Mouse (Mus musculus): Measurements from ENCODE around the gene Pabpc1l. TPM values are rescaled to one million over a fixed set of nuclear protein-coding genes. Genes with fewer than 3 reads are reported as not detected.

The Pabpc1l gene
- polyA plus RNA-seq (2012; ENCODE audit: low replicate concordance): not detected in 2 replicates

GRCm38 (mm10) chr2:164025150-164025549 lies at the start of gene Pabpc1l:
TSS of gene Pabpc1l (plus strand) at chr2:164025450.

DNA sequence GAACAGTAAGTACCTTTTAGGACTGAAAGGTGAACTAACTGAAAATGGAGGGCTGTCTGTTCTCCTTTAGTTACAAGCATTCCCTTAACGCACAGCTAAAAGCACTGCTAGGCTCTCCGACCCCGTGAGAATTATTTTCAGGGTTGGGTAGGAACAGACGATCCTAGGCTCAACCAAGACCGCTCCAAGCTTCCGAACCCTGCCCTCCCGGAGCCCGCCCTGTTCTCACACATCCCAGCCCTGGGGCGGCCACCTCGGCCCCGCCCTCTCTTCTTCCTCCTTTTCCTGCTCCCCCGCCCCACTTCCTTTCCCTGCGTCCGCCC lies 30.6 kb upstream of the Pabpc1l start, which contains the start of gene Ywhab:
Gene Ywhab (plus strand): TSS at position 307 of the 323 bp plus-strand sequence.

DNA sequence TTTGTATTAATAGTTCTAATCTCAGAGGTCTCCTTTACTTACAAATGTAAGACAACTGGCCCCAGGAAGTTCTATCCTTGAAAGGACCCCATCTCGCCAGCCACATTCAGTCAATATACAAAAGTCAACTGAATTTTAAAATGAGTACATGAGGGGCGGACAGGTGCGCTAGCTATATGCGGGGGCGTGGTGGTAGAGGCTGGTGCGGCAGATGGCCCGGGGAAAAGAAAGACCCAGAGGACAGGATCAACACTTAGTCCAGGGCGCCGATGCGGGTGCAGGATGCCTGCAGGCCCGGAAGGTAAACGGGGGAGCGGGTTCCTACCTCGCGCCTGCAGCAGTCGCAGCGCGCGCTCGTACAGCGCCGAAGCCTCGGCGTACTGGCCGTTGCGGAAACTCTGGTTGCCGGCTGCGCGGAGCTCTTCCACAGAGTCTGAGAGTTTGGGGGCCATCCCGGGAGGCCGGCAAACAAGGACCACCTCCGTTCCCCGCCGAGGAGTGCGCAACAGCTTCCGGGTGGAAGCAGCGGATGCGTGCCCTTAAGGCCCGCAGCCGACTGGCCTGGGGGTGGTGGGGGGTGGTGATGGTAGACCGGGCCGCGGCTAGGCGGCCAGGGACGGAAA lies 45.0 kb downstream of the Pabpc1l start, which contains the start of gene Stk4:
Gene Stk4 (plus strand): TSS at position 181 of the 623 bp plus-strand sequence.

DNA sequence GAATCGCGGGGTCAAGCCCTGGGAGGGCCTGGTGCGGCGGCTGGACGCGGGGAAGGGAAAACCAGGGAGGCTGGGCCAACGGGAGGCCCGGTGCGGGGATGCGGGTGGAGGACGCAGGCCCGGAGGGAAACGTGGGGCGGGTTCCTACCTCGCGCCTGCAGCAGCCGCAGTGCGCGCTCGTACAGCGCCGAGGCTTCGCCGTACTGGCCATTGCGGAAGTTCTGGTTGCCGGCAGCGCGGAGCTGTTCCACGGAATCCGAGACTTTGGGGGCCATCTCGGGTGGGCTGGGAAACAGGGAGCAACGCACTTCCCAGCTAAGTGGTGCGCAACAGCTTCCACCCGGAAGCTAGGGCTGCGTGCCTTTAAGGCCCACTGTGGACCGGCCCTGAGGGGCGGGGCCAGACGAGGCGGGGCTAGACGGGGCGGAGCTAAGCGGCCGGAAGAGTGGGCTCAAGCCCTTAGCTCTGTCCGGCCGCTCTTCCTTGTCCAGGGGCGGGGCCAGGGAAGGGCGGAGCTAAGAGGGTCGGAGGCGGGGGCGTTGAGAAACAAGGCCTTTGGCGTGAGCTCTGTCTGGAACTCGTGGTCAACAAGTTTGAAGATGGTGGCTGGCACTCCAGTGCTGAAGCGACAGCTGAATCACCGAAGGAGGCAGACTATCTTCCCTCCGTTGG lies 45.7 kb downstream of the Pabpc1l start, which contains the start of gene Tomm34:
Gene Tomm34 (minus strand): TSS at position 405 of the 672 bp plus-strand sequence.

Other genes with a start within 250 kb of the Pabpc1l start
- 0.89 and 1.5 TPM in 2 replicates for gene Ccn5, start 204.6 kb upstream of the Pabpc1l start, polyA plus RNA-seq (2012; ENCODE audit: low replicate concordance)
- not detected in 2 replicates for gene Kcnk15, start 171.8 kb upstream of the Pabpc1l start, polyA plus RNA-seq (2012; ENCODE audit: low replicate concordance)
- gene Rims4, start 106.8 kb upstream of the Pabpc1l start, polyA plus RNA-seq (2012; ENCODE audit: low replicate concordance): not detected in 2 replicates
- 41.7 and 48.9 TPM in 2 replicates for gene Ywhab, start 30.5 kb upstream of the Pabpc1l start, polyA plus RNA-seq (2012; ENCODE audit: low replicate concordance)
- 7.5 and 23.7 TPM in 2 replicates for gene Stk4, start 44.9 kb downstream of the Pabpc1l start, polyA plus RNA-seq (2012; ENCODE audit: low replicate concordance)
- gene Tomm34, start 45.7 kb downstream of the Pabpc1l start, polyA plus RNA-seq (2012; ENCODE audit: low replicate concordance): 32.5 and 38.0 TPM in 2 replicates
- 0.08 and 0.16 TPM in 2 replicates for gene Kcns1, start 145.7 kb downstream of the Pabpc1l start, polyA plus RNA-seq (2012; ENCODE audit: low replicate concordance)
- gene Wfdc5, start 157.3 kb downstream of the Pabpc1l start, polyA plus RNA-seq (2012; ENCODE audit: low replicate concordance): not detected in 2 replicates
- gene Wfdc12, start 165.2 kb downstream of the Pabpc1l start, polyA plus RNA-seq (2012; ENCODE audit: low replicate concordance): 0.25 TPM in 1 of 2 replicates, not detected in the other
- not detected in 2 replicates for gene Wfdc15a, start 174.7 kb downstream of the Pabpc1l start, polyA plus RNA-seq (2012; ENCODE audit: low replicate concordance)
- not detected in 2 replicates for gene Wfdc15b, start 196.2 kb downstream of the Pabpc1l start, polyA plus RNA-seq (2012; ENCODE audit: low replicate concordance)
- gene Svs2, start 213.0 kb downstream of the Pabpc1l start, polyA plus RNA-seq (2012; ENCODE audit: low replicate concordance): not detected in 2 replicates
- gene Svs3b, start 231.2 kb downstream of the Pabpc1l start, polyA plus RNA-seq (2012; ENCODE audit: low replicate concordance): not detected in 2 replicates

Measured in leukemia stem cell, adult 10-12 weeks (primary cell).